Mouse (Mus musculus) myocyte (in vitro differentiated cells): ENCODE data around the gene Afdn.

Experiments used
- E2F4 ChIP-seq: IDR thresholded peaks from one replicate; pipeline ENCODE4 v1.6.1; 2011; ENCODE audit warnings: mild to moderate bottlenecking, control low read depth, moderate library complexity; ENCODE audit not compliant: insufficient read depth
- POLR2A ChIP-seq: IDR thresholded peaks from one replicate; pipeline ENCODE4 v1.6.1; 2011; ENCODE audit warnings: low read depth, mild to moderate bottlenecking, control low read depth, moderate library complexity; ENCODE audit not compliant: insufficient read length

DNA sequence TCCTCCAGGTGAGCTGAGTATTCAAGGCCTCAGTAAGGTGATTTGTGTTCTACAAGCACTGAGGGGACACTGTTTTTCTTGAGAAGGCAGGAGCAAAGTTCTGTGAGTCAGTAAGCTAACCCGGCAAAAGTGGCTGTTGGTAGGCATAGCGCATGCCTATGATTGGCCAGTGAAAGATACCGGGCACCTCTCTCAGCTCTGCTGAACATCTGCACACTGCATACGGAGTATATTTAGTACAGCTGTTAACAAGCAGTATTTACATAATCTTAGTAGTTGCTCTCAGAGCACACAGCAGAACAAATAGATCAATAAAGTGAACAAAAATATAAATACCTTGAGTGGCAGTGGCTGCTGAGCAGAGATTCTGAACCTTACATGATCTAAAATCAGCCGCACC, 146.7 kb downstream of the Afdn start:
- TF ChIP-seq POLR2A: no peak
- TF ChIP-seq E2F4: no peak
